Mouse (Mus musculus) megakaryocyte progenitor cell, adult 5-6 weeks (primary cell): Measurements from ENCODE around the gene Tmem50b. TPM values are rescaled to one million over a fixed set of nuclear protein-coding genes. Genes with fewer than 3 reads are reported as not detected.
"Not testable (repeated sequence)": the region's sequence is repeated elsewhere in the genome, so short reads cannot be mapped to it uniquely, and the experiment has no call there.

ENCODE experiments used
- ATAC-seq: replicated peaks from 2 replicates; pipeline ENCODE4 v1.8.0; 2016; ENCODE audit warnings: mild to moderate bottlenecking, moderate TSS enrichment, inconsistent platforms; ENCODE audit not compliant: poor library complexity
- total RNA-seq, 2 experiments: library from RNA; stranded (forward) in 1 of 2; stranded (reverse) in 1 of 2; fragments of 157-497, 149-512 nt in 1 of 2; fragments of 200-1000 nt in 1 of 2; gene quantifications; 2 replicates each; pipeline versions ENCODE4 v1.2.3 to v1.2.4; 2015 to 2017

Gene Tmem50b
- 51.9 and 59.3 TPM in 2 replicates for total RNA-seq (2015)
- total RNA-seq (2017): 42.9 and 44.3 TPM in 2 replicates

DNA sequence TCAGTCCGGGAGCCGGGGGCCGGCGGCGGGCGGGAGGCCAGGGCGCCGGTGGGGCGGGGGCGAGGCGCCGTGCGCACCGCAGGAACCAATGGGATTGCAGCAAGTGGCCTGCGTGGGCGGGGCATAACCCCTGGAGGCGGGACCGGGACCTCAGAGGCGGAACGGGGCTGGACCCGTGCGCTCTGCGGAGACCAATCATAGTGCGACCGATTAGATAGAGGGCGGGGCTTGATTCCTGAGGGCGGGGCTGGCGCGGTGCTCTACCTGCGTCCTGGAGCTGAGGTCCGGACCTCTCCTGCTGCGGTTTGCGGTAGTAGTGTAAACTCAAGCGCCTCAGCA, at the start of gene Tmem50b:
TSS of gene Tmem50b (minus strand) at position 129 of the 339 bp plus-strand sequence.
- ATAC-seq: peak; percentile 92

DNA sequence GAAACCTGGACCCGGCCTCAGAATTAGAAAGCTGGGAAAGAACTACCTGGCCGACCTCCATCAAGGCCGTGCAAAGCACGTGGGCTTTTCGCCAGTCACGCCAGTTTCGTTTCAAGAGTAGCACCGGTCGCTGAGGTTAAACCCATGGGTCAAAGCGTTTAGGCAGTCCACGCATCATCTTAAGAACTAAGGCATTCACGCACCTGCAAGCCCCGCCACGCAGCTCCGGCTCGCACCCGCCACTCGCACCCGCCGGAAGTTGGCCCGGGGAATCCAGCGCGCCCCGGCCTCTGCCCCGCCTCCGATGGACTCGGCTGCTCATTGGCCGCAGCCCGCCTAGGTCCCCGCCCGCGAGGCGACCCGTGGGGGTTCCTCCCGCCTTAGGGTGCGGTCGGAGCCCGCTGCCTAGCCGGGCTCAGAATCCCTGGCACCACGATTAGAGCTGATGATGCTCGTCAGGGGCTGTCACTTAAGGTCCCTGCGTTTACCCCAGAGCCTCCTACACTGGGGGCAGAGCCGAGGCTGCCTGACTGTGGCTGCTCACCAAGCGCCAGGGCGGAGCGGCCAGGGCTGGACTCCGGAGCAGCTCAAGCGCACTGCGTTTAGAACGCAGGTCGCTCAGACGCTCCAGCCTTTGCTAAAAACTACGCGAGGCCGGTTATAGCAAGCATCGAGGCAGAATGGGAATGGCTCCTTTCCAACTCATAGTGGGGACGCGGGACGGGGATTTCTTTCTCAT, 49.2 kb upstream of the Tmem50b start, which contains the start of gene Gart:
TSS of gene Gart (minus strand) at position 272 of the 739 bp plus-strand sequence.
- peak; percentile 75 for ATAC-seq

DNA sequence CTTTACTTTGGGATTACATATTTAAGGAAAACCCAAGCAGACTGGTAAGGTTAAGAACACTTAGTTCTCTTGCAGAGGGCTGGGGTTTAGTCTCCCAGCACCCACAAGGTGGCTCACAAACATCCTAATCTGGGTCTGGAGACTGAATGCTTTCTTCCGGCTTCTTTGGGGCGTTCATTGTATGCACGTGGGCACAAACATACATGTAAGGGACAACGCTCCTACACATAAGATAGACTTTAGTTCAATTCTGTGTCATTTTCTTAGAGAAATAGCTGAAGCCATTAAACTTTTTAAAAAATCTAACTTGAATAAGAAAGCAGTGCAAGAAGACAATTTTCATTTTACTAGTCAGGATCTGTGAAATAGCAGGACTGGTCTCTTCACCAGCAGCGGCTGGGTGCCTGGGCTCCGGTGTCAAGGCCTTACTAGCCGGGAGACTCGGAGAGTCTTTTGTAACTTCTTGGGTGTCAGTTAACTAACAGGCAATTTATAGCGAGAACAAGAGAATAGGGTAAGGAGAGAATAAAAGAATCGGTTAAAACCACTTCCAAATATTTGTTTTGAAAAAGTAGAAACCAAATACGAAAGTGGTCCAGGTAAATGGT, 48.5 kb upstream of the Tmem50b start:
- peak; percentile 29 for ATAC-seq

DNA sequence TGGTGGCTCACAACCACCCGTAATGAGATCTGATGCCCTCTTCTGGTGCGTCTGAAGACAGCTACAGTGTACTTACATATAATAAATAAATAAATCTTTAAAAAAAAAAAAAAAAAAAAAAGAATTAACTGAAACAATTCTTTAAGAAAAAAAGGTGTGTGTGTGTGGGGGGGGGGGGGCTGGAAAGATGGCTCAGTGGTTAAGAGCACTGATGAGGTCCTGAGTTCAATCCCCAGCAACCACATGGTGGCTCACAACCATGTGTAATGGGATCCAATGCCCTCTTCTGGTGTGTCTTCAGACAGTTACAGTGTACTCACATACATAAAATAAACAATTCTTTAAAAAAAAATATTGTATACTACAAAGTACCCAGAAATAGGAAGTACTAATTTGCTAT, 47.8 kb upstream of the Tmem50b start:
- ATAC-seq: not testable (repeated sequence)

DNA sequence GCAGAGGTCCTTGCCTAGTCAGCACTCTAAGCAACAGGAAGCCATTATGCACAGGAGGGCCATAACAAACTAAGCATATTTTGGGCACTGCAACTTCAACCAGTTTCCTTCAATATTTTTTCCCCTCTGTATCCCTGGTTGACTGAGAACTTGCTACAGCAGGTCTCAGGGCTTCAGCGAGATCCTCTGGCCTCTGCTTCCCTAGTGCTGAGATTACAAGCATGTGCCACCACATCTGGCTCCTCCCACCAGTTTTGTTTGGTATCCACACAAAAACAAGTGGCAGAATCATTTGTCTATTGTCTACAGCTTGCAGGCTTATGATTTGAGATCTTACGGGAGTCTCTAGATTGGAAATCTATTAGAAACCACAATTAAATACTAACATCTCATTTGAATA, 47.3 kb upstream of the Tmem50b start:
- ATAC-seq: no peak

DNA sequence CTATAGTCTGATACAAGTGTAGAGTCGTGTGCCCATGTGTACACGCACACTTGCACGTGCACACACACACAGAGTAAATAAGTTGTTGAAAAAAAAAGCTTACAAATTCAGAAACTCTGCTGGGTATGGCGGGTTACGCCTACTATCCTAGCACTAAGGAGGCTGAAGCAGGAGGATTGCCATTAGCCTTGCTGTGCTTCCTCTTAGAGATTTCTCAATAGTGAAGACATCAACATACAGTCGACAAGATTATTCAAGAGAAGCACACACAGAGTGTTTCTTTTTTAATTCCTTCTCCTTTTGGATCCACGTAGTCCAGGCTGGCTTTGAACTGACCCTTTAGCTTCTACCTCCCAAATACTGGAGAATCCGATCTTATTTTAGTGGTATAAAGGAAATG, 42.6 kb upstream of the Tmem50b start:
- ATAC-seq: peak; percentile 63

DNA sequence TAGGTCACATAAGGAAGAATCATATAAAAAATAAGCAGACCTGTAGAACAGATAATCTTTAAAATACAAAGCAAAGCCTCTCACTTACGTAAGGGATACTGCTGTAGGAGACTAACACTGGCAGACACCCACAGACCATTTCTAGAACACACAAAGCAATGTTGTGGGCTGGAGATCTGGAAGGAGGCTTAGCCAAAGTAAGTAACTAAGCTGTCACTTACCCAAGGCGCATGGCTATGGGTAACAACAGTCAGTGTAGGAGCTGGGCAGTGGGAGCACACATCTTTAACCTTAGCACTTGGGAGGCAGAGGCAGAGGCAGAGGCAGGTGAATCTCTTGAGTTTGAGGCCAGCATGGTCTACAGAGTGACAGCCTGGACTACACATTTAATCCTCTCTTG, 42.0 kb upstream of the Tmem50b start:
- ATAC-seq: no peak

DNA sequence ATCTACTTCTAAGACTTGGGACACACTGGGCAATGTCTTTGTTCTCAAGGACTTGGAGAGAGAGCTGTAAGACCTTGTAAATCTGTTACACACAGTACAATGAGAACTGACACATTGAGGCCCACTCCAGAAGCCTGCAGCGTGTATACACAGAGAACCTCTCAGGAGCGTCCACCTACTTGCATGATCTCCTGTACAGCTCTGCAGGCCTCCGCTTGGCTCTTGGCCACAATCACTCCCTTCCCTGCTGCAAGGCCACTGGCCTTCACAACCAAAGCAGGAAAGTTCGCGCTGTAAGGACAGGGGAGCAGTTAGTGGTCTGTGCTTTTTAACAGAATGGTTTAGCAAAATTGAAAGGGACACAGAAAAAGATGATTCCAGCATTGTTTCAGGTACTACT, 41.6 kb upstream of the Tmem50b start:
- no peak for ATAC-seq

DNA sequence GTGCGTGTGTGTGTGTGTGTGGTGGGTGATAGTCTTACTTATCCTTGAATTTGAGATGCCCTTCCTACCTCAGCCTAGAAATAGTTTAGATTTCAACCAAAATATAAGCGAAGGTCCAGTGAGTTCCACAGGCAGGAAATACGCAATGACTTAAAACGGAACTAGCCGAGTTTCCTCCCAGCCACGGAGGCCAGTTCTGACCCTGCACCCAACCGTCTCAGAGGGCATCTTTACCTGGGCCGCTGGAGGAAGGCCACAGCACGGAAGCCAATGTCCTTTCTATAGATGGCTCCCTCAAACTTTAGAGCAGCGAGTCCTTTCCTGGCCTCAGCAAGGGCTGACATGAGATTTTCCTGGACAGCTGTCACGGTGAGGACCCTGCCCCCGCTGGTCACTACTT, 36.0 kb upstream of the Tmem50b start:
- no peak for ATAC-seq

DNA sequence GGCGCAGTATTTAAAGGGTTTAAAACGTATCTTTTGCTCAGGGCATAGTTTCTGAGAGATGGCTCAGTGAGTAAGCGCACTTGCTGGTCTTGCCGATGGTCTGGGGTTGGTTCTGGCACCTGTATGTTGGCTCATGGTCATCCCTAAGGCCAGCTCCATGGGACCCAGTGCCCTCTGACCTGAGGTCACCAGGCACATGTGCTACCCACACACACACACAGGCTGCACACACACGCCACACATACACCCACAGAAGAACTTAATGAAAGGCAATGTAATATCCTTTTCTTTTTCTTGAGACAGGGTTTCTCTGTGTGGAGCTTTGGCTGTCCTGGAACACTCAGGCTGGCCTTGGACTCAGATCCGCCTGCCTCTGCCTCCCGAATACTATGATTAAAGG, 35.3 kb upstream of the Tmem50b start:
- no peak for ATAC-seq

DNA sequence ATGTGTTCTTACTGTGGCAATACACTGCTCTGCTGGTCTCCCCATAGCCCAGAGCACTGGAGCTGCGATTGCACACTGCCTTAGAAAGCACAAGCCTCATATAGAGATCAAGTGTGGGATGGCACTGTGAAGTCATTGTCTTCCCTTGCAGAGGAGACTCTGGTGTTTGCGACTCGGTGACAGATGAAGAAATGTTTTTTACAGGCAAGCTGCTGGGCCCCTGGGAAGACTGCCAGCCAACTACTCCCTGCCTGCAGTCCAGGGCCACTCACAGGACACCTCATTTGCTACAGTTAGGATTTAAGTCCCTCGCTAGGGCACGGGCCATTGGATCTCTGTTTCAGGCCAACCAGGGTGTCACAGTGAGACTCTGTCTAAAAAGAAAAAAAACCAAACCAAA, 34.8 kb upstream of the Tmem50b start:
- ATAC-seq: no peak

DNA sequence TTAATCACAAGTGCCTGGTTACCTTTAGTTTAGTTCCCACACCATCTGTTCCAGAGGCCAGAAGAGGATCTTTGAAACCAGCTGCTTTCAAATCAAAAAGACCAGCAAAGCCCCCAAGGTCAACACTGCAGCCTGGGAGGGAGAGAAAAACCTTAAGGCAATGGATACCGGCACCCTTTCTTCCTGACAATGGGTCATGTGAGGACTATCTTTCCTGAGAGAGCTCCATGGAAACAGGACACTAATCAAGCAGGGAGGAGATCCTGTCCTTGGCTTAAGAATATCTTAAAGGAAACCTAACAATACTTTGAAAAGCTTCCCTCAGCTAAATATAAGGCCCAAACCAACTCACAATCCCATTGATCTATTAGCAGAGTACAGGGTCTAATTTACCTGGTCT, 33.0 kb upstream of the Tmem50b start:
- ATAC-seq: no peak

DNA sequence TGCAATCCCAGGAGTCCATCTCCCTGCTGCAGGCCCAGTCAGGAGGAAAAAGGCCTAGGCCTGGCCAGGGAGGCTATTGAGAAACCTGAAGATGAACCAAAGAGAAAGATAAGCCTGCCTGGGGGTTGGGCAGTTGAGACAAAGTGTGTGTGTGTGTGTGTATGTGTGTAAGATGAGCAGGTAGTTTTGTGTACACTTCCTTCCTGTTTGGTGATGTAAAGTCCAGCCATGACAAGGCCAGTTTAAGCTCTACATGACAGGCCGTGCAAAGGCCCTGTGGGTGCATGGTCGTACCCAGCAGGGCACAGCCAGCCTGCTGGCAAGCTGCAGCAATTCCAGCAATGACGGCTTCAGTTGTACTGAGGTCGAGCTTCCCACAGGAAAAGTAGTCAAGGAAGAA, 32.1 kb upstream of the Tmem50b start:
- peak; percentile 21; the same call in 1 of the 2 replicates for ATAC-seq

DNA sequence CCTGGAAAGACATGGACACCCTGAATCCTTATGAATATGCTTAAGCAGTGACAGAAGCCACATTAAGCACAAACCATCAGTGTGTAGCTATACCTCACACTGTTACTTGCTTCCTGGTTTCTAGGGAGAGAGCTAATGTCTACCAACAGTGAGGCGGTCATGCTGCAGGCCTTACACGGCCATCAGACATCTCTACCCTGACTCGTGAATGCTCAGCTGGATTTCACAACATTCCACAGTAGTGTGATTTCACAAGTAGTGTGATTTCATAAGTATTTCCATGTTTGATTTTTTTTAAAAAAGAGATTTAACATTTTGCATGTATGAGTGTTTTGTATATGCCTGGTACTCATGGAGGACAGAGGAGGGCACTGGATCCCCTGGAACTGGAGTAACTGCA, 31.1 kb upstream of the Tmem50b start:
- peak; percentile 77 for ATAC-seq

DNA sequence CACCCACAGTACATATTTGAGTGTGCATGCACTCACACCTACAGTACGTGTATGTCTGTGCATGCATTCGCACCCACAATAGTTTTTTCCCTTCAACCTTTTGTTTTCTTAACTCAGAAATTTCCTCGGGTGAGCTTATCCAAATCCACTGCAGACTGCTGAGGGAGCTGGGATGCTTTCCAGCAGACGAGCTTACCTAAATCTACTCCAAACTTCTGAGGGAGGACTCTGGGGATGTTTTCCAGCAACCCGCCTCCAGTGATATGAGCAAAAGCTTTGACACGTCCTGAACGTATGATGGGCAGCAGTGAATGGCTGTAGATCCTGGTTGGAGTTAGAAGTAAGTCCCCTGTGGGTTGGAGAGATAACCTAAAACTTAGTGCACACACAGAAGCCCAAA, 30.2 kb upstream of the Tmem50b start:
- ATAC-seq: no peak

DNA sequence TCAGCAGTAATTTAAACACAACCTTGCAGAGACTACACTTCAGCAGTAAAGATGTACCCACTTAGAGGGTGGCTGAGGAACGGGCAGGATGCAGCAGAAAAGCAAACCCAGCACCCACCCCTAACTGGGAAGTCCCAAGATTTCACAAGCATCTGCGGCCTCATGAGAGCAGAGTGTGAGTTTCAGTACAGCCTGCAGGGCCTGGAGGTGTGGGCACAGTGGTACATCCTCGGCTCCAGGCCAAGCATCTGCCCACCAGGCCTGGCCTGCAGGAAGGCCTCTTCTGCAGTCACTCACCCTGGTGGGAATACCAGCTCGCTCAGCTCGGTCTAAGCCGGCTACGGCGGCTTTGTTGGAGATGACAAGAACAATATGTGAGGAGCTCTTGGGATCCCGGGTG, 25.5 kb upstream of the Tmem50b start:
- ATAC-seq: 0 out of 2 replicates have a peak, but pooled peaks have one; percentile 18

DNA sequence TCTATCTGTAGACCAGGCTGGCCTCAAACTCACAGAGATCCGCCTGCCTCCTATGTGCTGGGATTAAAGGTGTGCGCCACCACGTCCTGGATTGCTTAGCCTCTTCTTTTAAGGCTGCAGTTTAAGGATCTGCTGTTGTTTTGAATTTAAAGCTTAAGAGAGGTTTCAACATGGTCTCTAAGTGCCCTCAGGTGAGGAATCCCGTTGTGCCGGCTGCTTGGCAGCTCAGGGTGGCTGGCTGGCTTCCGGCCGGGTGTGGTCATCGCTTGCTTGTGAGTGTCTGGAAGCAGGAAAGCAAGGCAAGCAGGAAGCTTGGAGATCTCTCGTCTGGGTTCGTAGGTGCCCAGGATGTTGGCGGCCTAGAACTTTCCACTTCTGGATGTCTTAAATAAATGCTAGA, 23.4 kb upstream of the Tmem50b start:
- ATAC-seq: no peak

DNA sequence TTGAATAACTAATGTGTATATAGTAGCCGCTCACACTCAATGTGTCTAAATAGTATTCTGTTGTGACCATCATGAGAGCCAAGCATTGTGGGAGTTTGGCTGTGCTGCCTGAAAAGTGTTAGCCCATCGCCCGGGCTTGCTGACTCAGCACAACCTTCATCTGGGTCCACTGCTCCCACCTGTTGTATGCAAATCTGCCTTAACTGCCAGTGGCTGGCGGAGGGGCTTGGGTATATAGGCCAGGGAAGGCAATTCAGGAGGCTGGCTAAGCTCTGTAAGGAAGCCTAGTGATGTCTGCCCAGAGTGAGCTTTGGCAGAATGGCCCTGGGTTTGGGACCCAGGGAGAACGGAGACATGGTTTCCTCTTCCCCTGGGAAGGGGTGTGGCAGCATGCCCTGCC, 22.6 kb upstream of the Tmem50b start:
- ATAC-seq: no peak

DNA sequence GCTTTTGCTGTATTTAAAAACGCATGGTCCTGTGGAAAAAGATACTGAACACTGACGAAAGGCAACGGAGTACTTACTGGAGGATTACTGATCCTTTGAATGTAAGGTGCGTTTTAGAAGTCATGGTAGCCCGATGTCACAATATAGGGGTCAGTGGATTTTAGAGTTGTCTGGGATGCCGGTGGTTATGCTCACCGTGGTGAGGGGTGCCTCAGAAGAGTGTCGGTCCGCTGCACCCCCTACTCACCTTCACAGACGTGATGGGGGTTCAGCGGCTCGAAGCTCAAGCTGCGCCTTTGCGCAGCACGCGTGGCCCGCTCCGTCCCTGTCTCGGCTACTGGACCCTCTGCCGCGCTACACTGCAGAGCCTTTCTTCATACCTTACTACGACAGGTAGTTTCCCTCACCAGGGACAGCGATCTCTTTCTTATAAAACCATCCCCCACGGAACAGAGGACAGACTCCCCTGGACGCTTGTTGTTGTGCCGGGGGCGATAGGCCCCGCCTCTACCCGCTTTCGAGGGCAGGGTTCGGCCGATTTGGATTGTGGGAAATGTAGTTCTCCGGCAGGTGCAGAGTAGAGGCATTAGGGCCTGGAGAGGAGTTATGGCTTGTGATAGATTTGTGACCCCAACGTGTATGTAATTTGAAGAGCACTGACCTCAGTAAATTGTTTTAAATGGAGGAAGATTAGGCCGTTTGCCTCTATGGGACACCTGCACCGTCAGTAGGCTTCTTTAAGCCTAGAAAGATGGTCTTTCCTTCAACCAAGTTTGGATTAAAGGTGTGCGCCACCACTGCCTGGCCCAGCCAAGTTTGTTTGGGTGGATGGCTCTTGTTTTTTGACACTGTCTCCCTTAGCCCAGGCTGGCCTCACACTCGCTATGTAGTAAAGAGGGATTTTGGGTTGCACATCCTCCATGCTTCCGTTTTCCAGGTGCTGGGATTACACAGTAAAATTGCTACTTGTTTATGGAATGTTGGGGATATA, 21.2 kb upstream of the Tmem50b start, which contains the start of gene Dnajc28:
TSS of gene Dnajc28 (minus strand) at position 516 of the 991 bp plus-strand sequence.
- ATAC-seq: peak; percentile 98

DNA sequence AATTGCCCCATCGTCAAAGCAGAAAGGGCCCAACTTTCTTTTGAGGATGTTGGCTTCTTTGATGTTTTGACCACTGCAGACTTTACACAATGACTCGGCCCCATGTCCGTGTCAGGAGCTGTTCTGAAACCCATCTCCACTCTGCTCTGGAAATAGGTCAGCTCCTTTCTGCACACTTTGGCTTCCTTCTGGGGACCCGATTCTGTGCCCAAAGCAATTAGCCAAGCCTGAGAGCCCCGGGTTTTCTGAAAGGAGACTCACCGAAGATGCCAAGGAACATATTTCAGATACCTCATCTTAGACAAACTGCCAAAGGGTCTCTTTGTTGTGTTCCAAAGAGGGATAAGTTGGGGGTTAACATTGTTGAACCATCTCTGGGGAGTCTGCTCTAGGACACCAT, 17.0 kb upstream of the Tmem50b start:
- ATAC-seq: no peak

DNA sequence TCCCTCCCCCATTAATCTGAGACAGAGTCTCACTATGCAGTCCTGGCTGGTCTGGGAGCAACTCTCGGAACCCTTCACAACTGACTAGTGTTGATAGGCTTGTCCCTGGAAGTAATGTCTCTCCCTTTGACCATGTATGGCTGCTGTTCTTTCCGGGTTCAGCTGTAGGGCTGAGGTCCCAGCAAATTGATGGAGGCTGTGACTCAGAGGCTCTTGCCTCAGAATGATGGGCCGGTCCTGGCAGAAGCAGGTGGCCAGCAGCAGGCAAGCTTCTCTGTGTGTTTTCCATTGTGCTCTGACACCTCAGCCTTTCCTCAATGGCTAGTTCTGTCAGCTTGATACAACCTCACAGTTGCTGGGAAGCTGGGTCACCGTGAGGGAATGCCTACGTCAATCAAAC, 14.9 kb upstream of the Tmem50b start:
- no peak for ATAC-seq
